Mouse (Mus musculus) v-Abl transformed pro-B cells (cell line): Measurements from ENCODE around the gene Mvk.

Experiments
- in situ Hi-C, 2 experiments: fragments of 400-800 bp; cut with MboI; formaldehyde crosslinking; loops; one replicate each; pipeline ENCODE4 v1.15.1; 2025; ENCODE audit not compliant: unreplicated experiment in 2 of 2

The Mvk gene

GRCm38 (mm10) chr5:114456287-114456686, 12.2 kb downstream of the Mvk start:
- in situ Hi-C loops = no loop called here

- in situ Hi-C loops = no loop called here
These were observed 13.0 kb downstream of the Mvk start for GRCm38 (mm10) chr5:114456995-114457605.

GRCm38 (mm10) chr5:114461238-114461637, 17.2 kb downstream of the Mvk start:
- in situ Hi-C loops = loop anchor here (5.0 kb wide), 2 partner anchors 106 to 156 kb away; partner anchors contain the start of gene Fam222a (in 2 of the 2)

GRCm38 (mm10) chr5:114462067-114463040, 18.3 kb downstream of the Mvk start:
- in situ Hi-C loops = loop anchor here (5.0 kb wide), 2 partner anchors 105 to 155 kb away; partner anchors contain the start of gene Fam222a (in 2 of the 2)

GRCm38 (mm10) chr5:114464561-114464960, 20.5 kb downstream of the Mvk start:
- in situ Hi-C loops = loop anchor here (5.0 kb wide), 2 partner anchors 103 to 153 kb away; partner anchors contain the start of gene Fam222a (in 2 of the 2)

- in situ Hi-C loops = no loop called here
These were observed 21.6 kb downstream of the Mvk start for GRCm38 (mm10) chr5:114465641-114466040.

GRCm38 (mm10) chr5:114467019-114467418, 22.9 kb downstream of the Mvk start:
- in situ Hi-C loops = no loop called here

- in situ Hi-C loops = no loop called here
These were observed 23.4 kb downstream of the Mvk start for GRCm38 (mm10) chr5:114467430-114467829.

GRCm38 (mm10) chr5:114468007-114468406, 23.9 kb downstream of the Mvk start:
- in situ Hi-C loops = no loop called here

GRCm38 (mm10) chr5:114470359-114470758, 26.3 kb downstream of the Mvk start:
- in situ Hi-C loops = no loop called here

- in situ Hi-C loops = loop anchor here in 1 of 2 experiments (5.0 kb wide), 1 partner anchor 47 kb away; no protein-coding TSS in a partner anchor
These were observed 30.8 kb downstream of the Mvk start for GRCm38 (mm10) chr5:114474741-114475491.

GRCm38 (mm10) chr5:114478267-114478666, 34.2 kb downstream of the Mvk start:
- in situ Hi-C loops = loop anchor here in 1 of 2 experiments (5.0 kb wide), 1 partner anchor 44 kb away; no protein-coding TSS in a partner anchor

GRCm38 (mm10) chr5:114482587-114483011, 38.5 kb downstream of the Mvk start:
- in situ Hi-C loops = no loop called here

- in situ Hi-C loops = no loop called here
These were observed 41.6 kb downstream of the Mvk start for GRCm38 (mm10) chr5:114485685-114486084.

GRCm38 (mm10) chr5:114489570-114489969, 45.5 kb downstream of the Mvk start:
- in situ Hi-C loops = no loop called here

- in situ Hi-C loops = no loop called here
These were observed 46.2 kb downstream of the Mvk start for GRCm38 (mm10) chr5:114490241-114490640.

- in situ Hi-C loops = no loop called here
These were observed 50.7 kb downstream of the Mvk start for GRCm38 (mm10) chr5:114494761-114495160.

- in situ Hi-C loops = no loop called here
These were observed 57.2 kb downstream of the Mvk start for GRCm38 (mm10) chr5:114501252-114501651.

- in situ Hi-C loops = no loop called here
These were observed 60.8 kb downstream of the Mvk start for GRCm38 (mm10) chr5:114504826-114505225.

- in situ Hi-C loops = no loop called here
These were observed 61.4 kb downstream of the Mvk start for GRCm38 (mm10) chr5:114505260-114506085.
